Mouse (Mus musculus): ENCODE data around the gene Akt1.

DNA sequence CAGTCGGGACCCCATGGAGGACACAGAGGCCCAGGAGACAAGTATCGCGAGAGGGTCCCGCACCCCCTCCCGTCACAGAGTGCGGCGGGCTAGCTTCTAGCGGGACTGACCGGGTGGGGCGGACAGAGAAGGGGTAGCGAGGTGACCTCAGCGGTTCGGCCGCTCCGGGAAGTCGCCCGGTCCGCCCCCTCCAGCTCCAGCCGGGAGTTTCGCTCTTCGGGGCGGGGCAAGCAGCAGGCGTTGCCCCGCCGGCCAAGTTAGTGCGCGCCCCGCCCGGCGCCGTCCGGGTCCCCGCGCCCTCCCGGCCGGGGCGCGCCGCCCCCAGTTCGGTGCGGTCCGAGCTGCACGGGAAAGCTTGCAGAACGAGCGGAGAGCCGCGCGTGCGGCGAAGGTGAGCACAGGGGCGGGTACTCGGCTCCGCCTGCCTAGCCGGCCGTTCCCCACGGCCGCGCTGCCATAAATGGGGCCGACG is 3.9 kb upstream of the Akt1 start, which contains the start of gene Zbtb42:
- TF ChIP-seq POLR2A (IDR thresholded peaks at IDR 0.05; ENCODE audit: insufficient read depth, low read depth, low read length): peak; percentile 55
- peak; percentile 48 for TF ChIP-seq CTCF (IDR thresholded peaks at IDR 0.05)
